Mouse (Mus musculus): ENCODE data around the gene Kras.

Kras gene

GRCm38 (mm10) chr6:145186096-145186495 is 63.9 kb downstream of the Kras start:
- DNase-seq: no peak

GRCm38 (mm10) chr6:145182044-145182443 is 68.0 kb downstream of the Kras start:
- no peak for DNase-seq

- peak; percentile 58 for DNase-seq
Observed at GRCm38 (mm10) chr6:145179665-145180064, 70.4 kb downstream of the Kras start.

- DNase-seq: no peak
Observed at GRCm38 (mm10) chr6:145176474-145176873, 73.6 kb downstream of the Kras start.

- peak; percentile 38 for DNase-seq
Observed at GRCm38 (mm10) chr6:145175571-145175981, 74.5 kb downstream of the Kras start.

GRCm38 (mm10) chr6:145173781-145174191 is 76.3 kb downstream of the Kras start:
- peak; percentile 62 for DNase-seq

- DNase-seq: no peak
Observed at GRCm38 (mm10) chr6:145171892-145172606, 78.0 kb downstream of the Kras start.

Measured in liver (tissue).